Mouse (Mus musculus): Measurements from ENCODE around the gene Ano3.

- TF ChIP-seq POLR2A (IDR thresholded peaks at IDR 0.05; ENCODE audit: extremely low read depth, insufficient read depth, low read length): no peak
- no peak for TF ChIP-seq CTCF (IDR thresholded peaks at IDR 0.05; ENCODE audit: extremely low read depth, insufficient read depth, low read length)
Measured at GRCm38 (mm10) chr2:110671071-110671624, 279.6 kb downstream of the Ano3 start.

Measured in cortical plate, adult 2 months (tissue).